In the genomic region with DNA sequence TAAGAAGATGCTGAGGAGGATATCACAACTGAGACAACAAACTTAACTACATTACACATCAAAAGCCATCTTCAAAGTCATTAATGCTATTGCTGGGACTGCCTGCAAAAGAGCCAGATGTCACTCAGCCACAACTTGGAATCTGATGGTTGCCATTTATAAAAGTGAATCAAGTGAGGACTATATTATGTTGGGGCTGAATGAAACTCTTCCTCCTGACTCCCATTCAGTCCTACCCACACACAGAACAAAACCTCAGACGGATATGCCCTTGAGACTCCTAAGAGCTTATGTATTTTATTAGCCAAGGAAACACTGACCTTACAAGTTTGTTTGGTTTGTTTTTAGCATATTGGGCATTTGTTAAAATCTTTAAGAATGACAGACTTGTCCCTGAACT, we compare ENCODE assay signal across 23 mouse cellular contexts.
DNase-seq lines count a peak whose midpoint lies in the region; ATAC-seq and TF ChIP-seq lines count a peak whose summit lies in the region.
"Had no signal": no experiment of that assay in that cellular context is flagged by ENCODE, and none has a peak within 500 bp of the region (broad histone marks: within the 10 kb centered on the region; RNA-seq: fewer than 3 reads in every experiment).

No protein-coding gene starts in this region.

- no peak for TF ChIP-seq CTCF in cortical plate, adult 2 months (IDR thresholded peaks at IDR 0.05; ENCODE audit: extremely low read depth, insufficient read depth, low read length)

- intact Hi-C loops in left cerebral cortex, postnatal 4 days (cut with DNase I), result no loop called here

- H3K4me1 ChIP-seq in cortical plate, adult 2 months (ENCODE audit: control insufficient read depth, insufficient read depth, low read length), result no peaks in the 10 kb centered on the region; the same call in 1 of the 2 replicates
- H3K4me1 ChIP-seq: embryonic facial prominence, embryonic 10.5 days; embryonic facial prominence, embryonic 12.5 days; forebrain, embryonic 13.5 days; forebrain, embryonic 15.5 days had no signal

- TF ChIP-seq POLR2A in cortical plate, adult 2 months (IDR thresholded peaks at IDR 0.05; ENCODE audit: extremely low read depth, insufficient read depth, low read length), result no peak

- no peak for DNase-seq in frontal cortex, adult 2 months (ENCODE audit: extremely low spot score in 1 of 2, low spot score in 1 of 2)
- DNase-seq in left cerebral cortex, adult 11 months (ENCODE audit: low spot score), result peak; percentile 3
- DNase-seq in left cerebral cortex, postnatal 4 days, result no peak
- peak; percentile 5 for DNase-seq in right cerebral cortex, adult 18-20 months
- DNase-seq in right cerebral cortex, postnatal 36 days (ENCODE audit: low spot score in 2 of 2), result no peak
- DNase-seq: adrenal gland, adult 8-10 months; adrenal gland, postnatal 14 days; adrenal gland, postnatal 36 days; B cell, adult 2 months; cerebellum, adult 11-12 months; cerebellum, adult 2 months; cerebellum, adult 9-10 months; cerebellum, postnatal 10 days; cerebellum, postnatal 25 days had no signal

- H3K27ac ChIP-seq in cortical plate, adult 2 months (ENCODE audit: insufficient read depth, low read length), result 0 out of 2 replicates have a peak overlapping the region, but pooled peaks have one; percentile 25
- H3K27ac ChIP-seq: embryonic facial prominence, embryonic 10.5 days; embryonic facial prominence, embryonic 12.5 days; forebrain, embryonic 13.5 days; forebrain, embryonic 15.5 days had no signal

- peak; percentile 80 for ATAC-seq in frontal cortex, adult (ENCODE audit: low TSS enrichment)
- ATAC-seq: activated CD4-positive, CD25-positive, alpha-beta regulatory T cell, adult 4 months; CD4-positive, CD25-positive, alpha-beta regulatory T cell, adult 4 months; forebrain, embryonic 13.5 days; forebrain, embryonic 15.5 days; Patski had no signal

- no peak overlapping the region for H3K4me3 ChIP-seq in cortical plate, adult 2 months (ENCODE audit: insufficient read depth, low read length)
- H3K4me3 ChIP-seq: embryonic facial prominence, embryonic 10.5 days; embryonic facial prominence, embryonic 12.5 days; forebrain, embryonic 13.5 days; forebrain, embryonic 15.5 days had no signal

Comparison
In these comparisons a context has a peak if more than half of its experiments do, and no peak if none do; other contexts are left out.
1. DNase-seq: peak in left cerebral cortex, adult 11 months (single experiment) and right cerebral cortex, adult 18-20 months (single experiment); none in frontal cortex, adult 2 months (0 of 2), left cerebral cortex, postnatal 4 days (single experiment) and right cerebral cortex, postnatal 36 days (0 of 2).